Mouse (Mus musculus) kidney, adult 8-10 months (tissue): ENCODE data around the gene Ppp1r21.
A peak's percentile ranks its signal among the peaks of the same experiment; 100 is the strongest.

Experiments
- DNase-seq, 2 experiments: peaks; one replicate each; pipeline ENCODE4 v3.0.0; 2022

Ppp1r21 gene

GRCm38 (mm10) chr17:88578522-88579242, 48.8 kb downstream of the Ppp1r21 start:
- no peak for DNase-seq

- no peak for DNase-seq
These were observed 50.6 kb downstream of the Ppp1r21 start for GRCm38 (mm10) chr17:88580556-88580955.

- DNase-seq, result no peak
These were observed 51.6 kb downstream of the Ppp1r21 start for GRCm38 (mm10) chr17:88581511-88582021.

- no peak for DNase-seq
These were observed 53.1 kb downstream of the Ppp1r21 start for GRCm38 (mm10) chr17:88582999-88583398.

GRCm38 (mm10) chr17:88583411-88583810, 53.5 kb downstream of the Ppp1r21 start:
- no peak for DNase-seq

GRCm38 (mm10) chr17:88587371-88587770, 57.5 kb downstream of the Ppp1r21 start:
- DNase-seq, result no peak

GRCm38 (mm10) chr17:88588228-88588627, 58.3 kb downstream of the Ppp1r21 start:
- DNase-seq, result no peak

GRCm38 (mm10) chr17:88590251-88590650, 60.3 kb downstream of the Ppp1r21 start:
- no peak for DNase-seq

GRCm38 (mm10) chr17:88595071-88595470, 65.2 kb downstream of the Ppp1r21 start:
- no peak for DNase-seq

GRCm38 (mm10) chr17:88596068-88596467, 66.2 kb downstream of the Ppp1r21 start:
- no peak for DNase-seq

GRCm38 (mm10) chr17:88596544-88597221, 66.8 kb downstream of the Ppp1r21 start:
- no peak for DNase-seq

- DNase-seq, result peak; percentile 67 to 80
These were observed 67.5 kb downstream of the Ppp1r21 start, which contains the start of gene Ston1 for GRCm38 (mm10) chr17:88597222-88598055. Ston1 (plus strand) TSS chr17:88597684.

- DNase-seq, result no peak
These were observed 68.1 kb downstream of the Ppp1r21 start for GRCm38 (mm10) chr17:88598056-88598420.

- DNase-seq, result no peak
These were observed 68.9 kb downstream of the Ppp1r21 start for GRCm38 (mm10) chr17:88598570-88599368.

- no peak for DNase-seq
These were observed 70.6 kb downstream of the Ppp1r21 start for GRCm38 (mm10) chr17:88600492-88601026.

GRCm38 (mm10) chr17:88603943-88604342, 74.0 kb downstream of the Ppp1r21 start:
- no peak for DNase-seq

- DNase-seq, result no peak
These were observed 76.1 kb downstream of the Ppp1r21 start for GRCm38 (mm10) chr17:88606056-88606455.

- DNase-seq, result no peak
These were observed 79.4 kb downstream of the Ppp1r21 start for GRCm38 (mm10) chr17:88609361-88609760.

GRCm38 (mm10) chr17:88611057-88611456, 81.1 kb downstream of the Ppp1r21 start:
- no peak for DNase-seq

GRCm38 (mm10) chr17:88613172-88613571, 83.3 kb downstream of the Ppp1r21 start:
- no peak for DNase-seq

GRCm38 (mm10) chr17:88613721-88614120, 83.8 kb downstream of the Ppp1r21 start:
- no peak for DNase-seq

GRCm38 (mm10) chr17:88614234-88614633, 84.3 kb downstream of the Ppp1r21 start:
- no peak for DNase-seq
